Mouse (Mus musculus): ENCODE results near the gene 1700017D01Rik.
A peak's percentile ranks its signal among the peaks of the same experiment; 100 is the strongest.

Gene 1700017D01Rik

GRCm38 (mm10) chr19:11048009-11048408 lies 82.7 kb downstream of the 1700017D01Rik start:
- DNase-seq (ENCODE audit: low spot score), result peak; percentile 50
